Mouse (Mus musculus) C2C12 (cell line): Measurements from ENCODE around the gene Gm20388.

Experiments used
- CEBPB ChIP-seq: IDR thresholded peaks from one replicate; pipeline ENCODE4 v1.6.1; 2011; ENCODE audit warnings: low read depth, mild to moderate bottlenecking, control low read depth, moderate library complexity
- CTCF ChIP-seq: IDR thresholded peaks from one replicate; pipeline ENCODE4 v1.5.1; 2011; ENCODE audit not compliant: control insufficient read depth, insufficient read depth, insufficient read length
- FOSL1 ChIP-seq: IDR thresholded peaks from one replicate; pipeline ENCODE4 v1.8.0; 2011; ENCODE audit warnings: mild to moderate bottlenecking, low read length; ENCODE audit not compliant: poor library complexity, insufficient read depth, severe bottlenecking
- MAX ChIP-seq: IDR thresholded peaks from one replicate; pipeline ENCODE4 v1.6.1; 2011; ENCODE audit warnings: mild to moderate bottlenecking, control low read depth
- MYOD1 ChIP-seq: IDR thresholded peaks from one replicate; pipeline ENCODE4 v1.6.1; 2011; ENCODE audit warnings: low read depth; ENCODE audit not compliant: control insufficient read depth, insufficient read length
- USF1 ChIP-seq: IDR thresholded peaks from one replicate; pipeline ENCODE4 v1.6.1; 2011; ENCODE audit warnings: low read depth, mild to moderate bottlenecking, control low read depth, moderate library complexity

DNA sequence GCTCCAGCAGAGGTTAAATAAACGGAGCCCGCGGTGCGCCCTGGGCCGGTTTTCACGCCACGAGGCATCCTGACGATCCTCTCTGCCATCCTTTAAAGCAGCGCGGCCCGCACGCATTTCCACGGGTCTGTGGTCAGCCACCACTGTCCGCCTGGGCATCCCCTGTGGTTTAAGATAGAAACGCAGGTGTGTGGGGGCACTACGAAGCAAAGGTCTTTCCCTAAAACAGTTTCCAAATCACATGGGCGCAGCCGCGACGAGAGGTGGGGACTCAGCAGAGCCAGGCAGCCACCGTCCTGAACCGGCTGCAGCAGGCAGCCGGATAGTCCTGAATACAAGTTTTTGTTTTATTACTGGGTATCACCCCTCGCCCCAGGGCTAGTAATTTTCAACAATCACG, 972.7 kb downstream of the Gm20388 start:
- no peak for TF ChIP-seq CTCF
- TF ChIP-seq MAX = no peak
- no peak for TF ChIP-seq CEBPB
- TF ChIP-seq USF1 = no peak
- no peak for TF ChIP-seq FOSL1
- TF ChIP-seq MYOD1 = no peak
